Mouse (Mus musculus) megakaryocyte, embryonic 14.5 days (primary cell): ENCODE measurements around the gene Gpatch1.

Experiments used
- FLI1 ChIP-seq: IDR thresholded peaks from 2 replicates; pipeline ENCODE4 v1.6.1; 2012; ENCODE audit warnings: low read length, inconsistent platforms, mixed read lengths
- GATA1 ChIP-seq: IDR thresholded peaks from 3 replicates; pipeline ENCODE4 v1.6.1; 2012; ENCODE audit warnings: mixed read lengths, low read length, inconsistent platforms, borderline replicate concordance

- TF ChIP-seq GATA1 (no peak), FLI1 (no peak)
Measured at GRCm38 (mm10) chr7:35353306-35353705, 35.1 kb upstream of the Gpatch1 start.
